In the genomic region with DNA sequence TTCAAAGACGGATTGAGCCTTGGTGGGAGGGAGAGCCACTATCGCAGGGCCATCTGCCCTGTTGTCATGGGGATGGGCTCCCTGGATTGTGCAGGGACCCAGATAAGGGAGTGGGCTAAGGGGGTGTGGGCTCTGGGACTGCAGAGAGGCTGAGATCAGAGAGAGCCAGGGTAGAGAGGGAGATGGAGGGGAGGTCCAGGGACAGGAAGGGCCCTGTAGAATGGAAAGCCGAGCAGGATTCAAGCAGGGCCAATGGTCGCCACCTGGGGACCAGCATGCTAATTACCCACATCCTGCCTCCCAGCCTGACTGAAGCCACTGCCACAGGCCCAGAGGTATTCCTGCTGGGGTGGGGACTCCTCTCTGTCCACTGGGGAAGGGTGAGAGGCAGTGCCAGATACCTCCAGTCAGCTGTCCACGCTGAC, we compare ENCODE assay signal across 12 mouse cellular contexts. TPM values are rescaled to one million over a fixed set of nuclear protein-coding genes. Genes with fewer than 3 reads are reported as not detected.
DNase-seq lines count a peak whose midpoint lies in the region; ATAC-seq and TF ChIP-seq lines count a peak whose summit lies in the region.
"Had no signal": no experiment of that assay in that cellular context is flagged by ENCODE, and none has a peak within 500 bp of the region (broad histone marks: within the 10 kb centered on the region; RNA-seq: fewer than 3 reads in every experiment).

No protein-coding gene starts in this region.

- H3K4me2 ChIP-seq in kidney, embryonic 16.5 days (replicated peaks; ENCODE audit: low read depth, low read length), result no peak overlapping the region
- no peak overlapping the region for H3K4me2 ChIP-seq in forebrain, embryonic 15.5 days (replicated peaks)
- H3K4me2 ChIP-seq in midbrain, embryonic 11.5 days, result no peak overlapping the region
- H3K4me2 ChIP-seq: heart, embryonic 13.5 days; limb, embryonic 12.5 days had no signal

- H3K9ac ChIP-seq in kidney, embryonic 16.5 days (replicated peaks; ENCODE audit: low read length), result no peak overlapping the region
- H3K9ac ChIP-seq in forebrain, embryonic 15.5 days (replicated peaks), result no peak overlapping the region
- H3K9ac ChIP-seq in midbrain, embryonic 11.5 days (ENCODE audit: low read length), result 0 out of 2 replicates have a peak overlapping the region, but pooled peaks have one; percentile 4
- H3K9ac ChIP-seq: heart, embryonic 13.5 days; limb, embryonic 12.5 days had no signal

- ATAC-seq in kidney, embryonic 16.5 days (ENCODE audit: low FRiP score, low TSS enrichment), result peak; percentile 21; the same call in 1 of the 2 replicates
- ATAC-seq in forebrain, embryonic 15.5 days (replicated peaks), result 0 out of 2 replicates have a peak, but pooled peaks have one; percentile 38
- peak; percentile 89 for ATAC-seq in midbrain, embryonic 11.5 days (ENCODE audit: low FRiP score)

- peaks cover 22% of the 10 kb centered on the region; the same call in 1 of the 2 replicates for H3K4me1 ChIP-seq in kidney, embryonic 16.5 days (ENCODE audit: insufficient read depth, low read length)
- no peaks in the 10 kb centered on the region for H3K4me1 ChIP-seq in kidney, adult 2 months (ENCODE audit: control insufficient read depth, insufficient read depth, low read length)
- H3K4me1 ChIP-seq in forebrain, embryonic 15.5 days, result peaks cover 3% of the 10 kb centered on the region; the same call in 1 of the 2 replicates
- peaks cover 2% of the 10 kb centered on the region; the same call in 1 of the 2 replicates for H3K4me1 ChIP-seq in midbrain, embryonic 11.5 days (ENCODE audit: control insufficient read depth, insufficient read depth, low read length)
- H3K4me1 ChIP-seq: heart, embryonic 13.5 days had no signal

- intact Hi-C loops in heart, postnatal 36 days (cut with DNase I), result no loop called here

- WGBS in kidney, embryonic 16.5 days, result 18% methylated on average over 5 of the region's 5 CpGs
- 51% methylated on average over 5 of the region's 5 CpGs for WGBS in kidney, adult 2 months
- WGBS in forebrain, embryonic 15.5 days, result 18% methylated on average over 5 of the region's 5 CpGs
- WGBS in midbrain, embryonic 11.5 days, result 9% methylated on average over 5 of the region's 5 CpGs

- DNase-seq in kidney, adult 2 months, result no peak
- DNase-seq in R1 (ENCODE audit: low read depth, low spot score), result peak; percentile 8
- peak; percentile 85 for DNase-seq in midbrain, embryonic 11.5 days (ENCODE audit: low spot score, missing footprints)
- no peak for DNase-seq in thymus, postnatal 36 days
- DNase-seq in heart, postnatal 36 days, result no peak
- no peak for DNase-seq in adrenal gland, adult 2 months
- DNase-seq: right cerebral cortex, postnatal 25 days; thymus, adult 2 months had no signal

- H3K27me3 ChIP-seq in kidney, embryonic 16.5 days (ENCODE audit: insufficient read depth, low read length), result no peaks in the 10 kb centered on the region
- no peaks in the 10 kb centered on the region for H3K27me3 ChIP-seq in kidney, adult 2 months (replicated peaks; ENCODE audit: control insufficient read depth, insufficient read depth, low read length)
- H3K27me3 ChIP-seq in forebrain, embryonic 15.5 days, result no peaks in the 10 kb centered on the region
- H3K27me3 ChIP-seq in midbrain, embryonic 11.5 days (ENCODE audit: control insufficient read depth, insufficient read depth, low read length), result no peaks in the 10 kb centered on the region
- H3K27me3 ChIP-seq: limb, embryonic 12.5 days had no signal

- H3K9me3 ChIP-seq in kidney, embryonic 16.5 days (ENCODE audit: low read length), result no peaks in the 10 kb centered on the region
- no peaks in the 10 kb centered on the region for H3K9me3 ChIP-seq in forebrain, embryonic 15.5 days
- H3K9me3 ChIP-seq in midbrain, embryonic 11.5 days (ENCODE audit: control insufficient read depth, low read length), result no peaks in the 10 kb centered on the region
- H3K9me3 ChIP-seq: heart, embryonic 13.5 days; limb, embryonic 12.5 days had no signal

- no peak for TF ChIP-seq CTCF in kidney, adult 2 months (conservative IDR thresholded peaks at IDR 0.05; ENCODE audit: insufficient read depth, insufficient read length, low read depth, low read length)

- no peak overlapping the region for H3K27ac ChIP-seq in kidney, embryonic 16.5 days (ENCODE audit: low read length)
- no peak overlapping the region for H3K27ac ChIP-seq in kidney, adult 2 months (ENCODE audit: insufficient read depth, low read depth, low read length)
- no peak overlapping the region for H3K27ac ChIP-seq in forebrain, embryonic 15.5 days (replicated peaks)
- H3K27ac ChIP-seq in midbrain, embryonic 11.5 days (ENCODE audit: low read depth, low read length), result no peak overlapping the region; the same call in 1 of the 2 replicates
- H3K27ac ChIP-seq: heart, embryonic 13.5 days; limb, embryonic 12.5 days had no signal

- TF ChIP-seq POLR2A in kidney, adult 2 months (IDR thresholded peaks at IDR 0.05; ENCODE audit: low read depth, low read length), result no peak

- H3K36me3 ChIP-seq in kidney, embryonic 16.5 days (ENCODE audit: insufficient read depth, low read length), result no peaks in the 10 kb centered on the region
- no peaks in the 10 kb centered on the region for H3K36me3 ChIP-seq in kidney, adult 2 months (ENCODE audit: control insufficient read depth, insufficient read depth, low read length)
- no peaks in the 10 kb centered on the region for H3K36me3 ChIP-seq in forebrain, embryonic 15.5 days
- H3K36me3 ChIP-seq in midbrain, embryonic 11.5 days (ENCODE audit: control insufficient read depth, insufficient read depth, low read length), result no peaks in the 10 kb centered on the region
- H3K36me3 ChIP-seq: heart, embryonic 13.5 days; limb, embryonic 12.5 days had no signal

- no peak overlapping the region for H3K4me3 ChIP-seq in kidney, embryonic 16.5 days (ENCODE audit: low read length)
- no peak overlapping the region for H3K4me3 ChIP-seq in kidney, adult 2 months (ENCODE audit: insufficient read depth, low read depth, low read length)
- no peak overlapping the region for H3K4me3 ChIP-seq in forebrain, embryonic 15.5 days
- no peak overlapping the region for H3K4me3 ChIP-seq in midbrain, embryonic 11.5 days (ENCODE audit: low read depth, low read length)
- H3K4me3 ChIP-seq: heart, embryonic 13.5 days; limb, embryonic 12.5 days had no signal

RNA-seq across cellular contexts. Expression of a gene that starts 4.5 kb away (rescaled TPM):
- not detected in 2 replicates for polyA plus RNA-seq in kidney, embryonic 16.5 days (2015; fragmentation: Nextera tagmentation; extraction: Ambion mirVana)
- polyA plus RNA-seq in kidney, adult 2 months (2012; rRNA removed), result 0.10 TPM in 1 of 2 replicates, not detected in the other
- polyA plus RNA-seq in forebrain, embryonic 15.5 days (2015; fragmentation: Nextera tagmentation; extraction: Ambion mirVana), result not detected in 2 replicates
- polyA plus RNA-seq in midbrain, embryonic 11.5 days (2014; fragmentation: Nextera tagmentation; extraction: Ambion mirVana), result not detected in 2 replicates
- not detected for total RNA-seq in heart, postnatal 36 days (2021)
- total RNA-seq in adrenal gland, adult 2 months (2021), result not detected
- polyA plus RNA-seq in adrenal gland, adult 2 months (2012; rRNA removed), result not detected in 2 replicates
- polyA plus RNA-seq: heart, embryonic 13.5 days; limb, embryonic 12.5 days; thymus, adult 2 months had no signal

RNA-seq across cellular contexts. Expression of a gene that starts 32.9 kb away (rescaled TPM):
- 66.3 and 68.9 TPM in 2 replicates for polyA plus RNA-seq in kidney, embryonic 16.5 days (2015; fragmentation: Nextera tagmentation; extraction: Ambion mirVana)
- polyA plus RNA-seq in kidney, adult 2 months (2012; rRNA removed), result 36.9 and 37.4 TPM in 2 replicates
- 2.1 and 2.7 TPM in 2 replicates for polyA plus RNA-seq in forebrain, embryonic 15.5 days (2015; fragmentation: Nextera tagmentation; extraction: Ambion mirVana)
- polyA plus RNA-seq in midbrain, embryonic 11.5 days (2014; fragmentation: Nextera tagmentation; extraction: Ambion mirVana), result 26.6 and 28.6 TPM in 2 replicates
- 10 to 100 TPM; 17.3 to 20.1 TPM for total RNA-seq in heart, postnatal 36 days (2021)
- total RNA-seq in adrenal gland, adult 2 months (2021), result 10 to 100 TPM; 23.0 to 52.6 TPM
- 167 and 184 TPM in 2 replicates for polyA plus RNA-seq in adrenal gland, adult 2 months (2012; rRNA removed)

Comparison
In these comparisons a context has a peak if more than half of its experiments do, and no peak if none do; other contexts are left out.
1. ATAC-seq: peak in every context shown above with its lines; median percentile 89 in midbrain, embryonic 11.5 days; 38 in forebrain, embryonic 15.5 days; 21 in kidney, embryonic 16.5 days.
2. DNase-seq: peak in R1 (single experiment) and midbrain, embryonic 11.5 days (single experiment); none in kidney, adult 2 months (single experiment), thymus, postnatal 36 days (0 of 2), heart, postnatal 36 days (0 of 2) and adrenal gland, adult 2 months (single experiment).